Mouse (Mus musculus): Measurements from ENCODE around the gene Tmem39a. TPM values are rescaled to one million over a fixed set of nuclear protein-coding genes. Genes with fewer than 3 reads are reported as not detected.
A peak's percentile ranks its signal among the peaks of the same experiment; 100 is the strongest.

Gene Tmem39a
- polyA plus RNA-seq, 1 experiment from 2014 or later, result 42.4 TPM

DNA sequence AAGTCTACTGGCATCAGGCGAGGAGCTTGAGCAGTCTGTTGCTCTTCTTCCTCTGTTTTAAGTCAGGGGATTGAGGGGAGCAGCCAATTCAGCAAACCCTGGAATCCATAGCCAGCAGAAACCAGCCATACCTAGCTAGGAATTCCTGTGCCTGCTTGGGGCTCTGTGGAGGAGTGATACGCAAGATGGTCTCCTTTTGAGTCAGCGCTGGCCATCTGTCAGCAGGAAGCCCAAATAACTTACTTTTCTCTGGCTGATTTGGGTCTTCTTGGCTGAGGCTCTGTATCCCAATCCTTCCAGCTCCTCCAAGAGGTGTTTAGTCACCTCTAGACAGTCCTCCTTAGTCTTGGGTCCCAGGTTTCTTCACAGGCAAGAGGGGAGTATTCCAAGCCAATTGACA is 2.5 kb upstream of the Tmem39a start:
- peaks cover 59% of the 10 kb centered on the region for H3K27me3 ChIP-seq
- H3K27ac ChIP-seq, result no peak overlapping the region
- WGBS, result 81% methylated on average over 3 of the region's 3 CpGs

DNA sequence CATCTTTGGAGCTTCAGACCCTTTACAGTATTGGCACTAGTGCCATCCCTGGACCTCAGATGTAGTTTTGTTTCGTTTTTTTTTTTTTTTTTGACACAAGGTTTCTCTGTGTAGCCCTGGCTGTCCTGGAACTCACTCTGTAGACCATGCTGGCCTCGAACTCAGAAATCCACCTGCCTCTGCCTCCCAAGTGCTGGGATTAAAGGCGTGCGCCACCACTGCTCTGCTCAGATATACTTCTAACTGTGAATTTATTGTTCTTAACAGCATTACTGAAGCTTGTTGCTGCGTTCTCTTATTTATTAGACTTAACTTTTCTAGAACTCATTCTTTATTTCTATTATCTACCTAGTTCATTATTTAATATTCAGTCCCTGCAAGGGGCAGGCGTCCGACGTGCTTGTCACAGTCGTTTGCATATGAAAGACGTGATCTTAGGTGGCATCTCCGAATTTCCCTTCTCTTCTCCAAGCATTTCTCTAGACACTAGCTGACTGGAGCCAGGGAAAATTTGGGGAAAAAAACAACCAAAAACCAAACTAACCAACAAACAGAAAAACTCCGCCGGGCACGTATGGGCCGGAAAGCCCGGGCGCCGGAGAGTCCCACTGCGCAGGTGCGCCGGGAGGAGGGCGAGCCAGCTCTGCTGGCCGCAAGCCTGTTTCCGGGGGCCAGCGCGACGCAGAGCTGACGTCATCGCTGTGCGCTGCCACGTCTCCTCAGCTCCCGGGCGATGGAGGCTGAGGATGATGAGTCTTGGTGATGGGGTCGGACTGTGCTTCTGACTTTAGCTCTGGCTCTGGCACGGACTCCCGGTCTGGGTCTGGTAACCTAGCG is 3.9 kb downstream of the Tmem39a start:
- H3K9ac ChIP-seq, result peak overlapping the region; percentile 89
- H3K4me2 ChIP-seq, result peak overlapping the region; percentile 82
- H3K27me3 ChIP-seq, result peaks cover 18% of the 10 kb centered on the region
- peaks cover 25% of the 10 kb centered on the region for H3K4me1 ChIP-seq (replicated peaks)
- H3K4me3 ChIP-seq, result peak overlapping the region; percentile 92
- ATAC-seq (ENCODE audit: low FRiP score), result peak; percentile 97
- peaks cover 21% of the 10 kb centered on the region for H3K36me3 ChIP-seq
- WGBS, result 8% methylated on average over 37 of the region's 37 CpGs
- no peaks in the 10 kb centered on the region for H3K9me3 ChIP-seq
- peak overlapping the region; percentile 81 for H3K27ac ChIP-seq

More for the DNA sequence above, 2.5 kb upstream of the Tmem39a start:
- no peaks in the 10 kb centered on the region for H3K9me3 ChIP-seq
- H3K4me1 ChIP-seq (replicated peaks), result no peaks in the 10 kb centered on the region
- H3K9ac ChIP-seq, result no peak overlapping the region
- H3K4me3 ChIP-seq, result no peak overlapping the region
- no peak overlapping the region for H3K4me2 ChIP-seq
- H3K36me3 ChIP-seq, result no peaks in the 10 kb centered on the region
- no peak for ATAC-seq (ENCODE audit: low FRiP score)

DNA sequence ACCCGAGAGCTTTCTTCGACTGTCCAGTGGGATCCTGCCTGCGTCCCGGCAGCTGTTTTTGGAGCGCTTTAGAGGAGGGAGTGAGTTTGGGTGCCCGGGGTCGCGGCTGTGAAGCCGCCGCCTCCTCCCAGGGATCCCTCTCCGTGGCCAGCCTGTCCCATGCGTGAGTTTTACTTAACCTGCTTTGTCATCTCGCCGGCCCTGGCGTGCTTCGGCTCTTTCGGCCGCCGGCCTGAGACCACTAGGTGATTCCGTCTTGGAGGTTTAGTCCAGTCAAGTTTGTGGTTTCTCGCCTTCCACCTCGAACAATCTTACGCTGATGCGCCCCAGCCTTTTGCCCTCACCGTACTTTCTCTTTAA is 4.5 kb downstream of the Tmem39a start:
- peaks cover 25% of the 10 kb centered on the region for H3K4me1 ChIP-seq (replicated peaks)
- H3K4me3 ChIP-seq, result peak overlapping the region; percentile 92
- peaks cover 25% of the 10 kb centered on the region for H3K36me3 ChIP-seq
- 0% methylated on average over 25 of the region's 25 CpGs for WGBS
- H3K9me3 ChIP-seq, result no peaks in the 10 kb centered on the region
- peaks cover 18% of the 10 kb centered on the region for H3K27me3 ChIP-seq
- peak overlapping the region; percentile 82 for H3K4me2 ChIP-seq
- H3K27ac ChIP-seq, result peak overlapping the region; percentile 81
- peak overlapping the region; percentile 89 for H3K9ac ChIP-seq
- no peak; the same call in none of the 2 replicates for ATAC-seq (ENCODE audit: low FRiP score)

DNA sequence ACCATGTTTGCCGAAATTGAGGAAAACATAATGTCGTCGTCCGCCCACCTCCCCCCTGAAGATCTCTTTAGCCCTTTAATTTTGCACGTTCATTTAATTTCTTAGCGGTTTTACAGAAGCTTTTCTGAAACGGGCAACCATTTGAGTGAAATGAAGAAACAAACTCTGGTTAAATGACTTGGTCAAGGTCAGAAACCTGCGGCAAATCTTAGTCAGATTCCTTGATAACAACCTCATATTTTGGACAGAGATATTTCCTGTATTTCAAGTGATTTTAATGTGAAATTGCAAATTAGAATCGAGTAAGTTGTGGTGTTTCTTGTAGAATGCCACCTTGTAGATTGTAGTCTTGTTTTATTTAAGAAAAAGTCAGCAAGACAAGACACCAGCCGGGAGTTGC is 5.0 kb downstream of the Tmem39a start:
- Histone ChIP-seq H3K4me1 (replicated peaks) (peaks cover 25% of the 10 kb centered on the region), H3K27me3 (peaks cover 15% of the 10 kb centered on the region), H3K36me3 (peaks cover 31% of the 10 kb centered on the region), H3K4me2 (peak overlapping the region; percentile 82), H3K27ac (no peak overlapping the region), H3K9me3 (no peaks in the 10 kb centered on the region), H3K9ac (peak overlapping the region; percentile 89), H3K4me3 (peak overlapping the region; percentile 92)
- WGBS, result 40% methylated on average over 10 of the region's 10 CpGs
- ATAC-seq (ENCODE audit: low FRiP score), result no peak

DNA sequence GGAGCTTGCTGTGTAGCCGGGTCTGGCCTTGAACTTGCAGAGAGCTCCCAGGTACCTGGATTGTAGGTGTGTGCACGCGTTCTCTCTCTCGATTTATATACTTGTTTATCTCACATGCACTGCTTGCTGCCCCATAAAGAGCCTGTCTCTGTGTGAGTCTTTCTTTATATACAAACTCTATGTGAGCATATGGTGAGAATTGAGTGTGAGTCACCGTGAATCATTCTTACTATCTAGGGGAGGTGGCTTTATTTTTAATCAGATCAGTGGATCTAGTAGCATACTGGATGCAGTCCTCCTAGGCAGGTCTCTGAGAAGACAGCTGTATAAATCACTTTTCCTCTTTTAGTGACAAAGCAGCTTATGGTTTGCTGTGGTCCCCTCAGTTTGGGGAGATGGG is 9.7 kb downstream of the Tmem39a start:
- H3K27me3 ChIP-seq, result no peaks in the 10 kb centered on the region
- H3K4me1 ChIP-seq (replicated peaks), result peaks cover 24% of the 10 kb centered on the region
- no peak overlapping the region for H3K4me3 ChIP-seq
- ATAC-seq (ENCODE audit: low FRiP score), result no peak
- H3K27ac ChIP-seq, result no peak overlapping the region
- no peak overlapping the region for H3K9ac ChIP-seq
- H3K9me3 ChIP-seq, result no peaks in the 10 kb centered on the region
- H3K36me3 ChIP-seq, result peaks cover 68% of the 10 kb centered on the region
- over 99% methylated on average over 5 of the region's 5 CpGs for WGBS
- no peak overlapping the region for H3K4me2 ChIP-seq

DNA sequence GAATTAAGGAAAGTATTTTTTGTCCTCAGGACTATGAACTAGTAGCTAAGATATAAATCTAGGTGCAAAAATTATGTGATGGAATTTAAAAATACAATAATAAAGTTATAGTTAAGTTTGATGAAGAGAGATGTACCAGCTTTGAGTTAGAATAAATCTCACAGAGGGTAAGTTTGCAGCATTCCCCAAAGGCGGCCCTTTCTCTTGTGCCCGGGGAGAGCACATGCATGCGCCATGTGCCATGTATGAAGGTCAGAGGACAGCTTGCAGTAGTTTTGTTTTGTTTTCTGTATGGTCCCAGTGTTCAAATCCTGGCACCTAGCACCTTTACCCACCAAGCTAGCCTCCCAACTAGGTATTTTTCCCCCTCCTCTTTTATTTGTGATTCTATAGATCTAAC is 13.0 kb downstream of the Tmem39a start:
- H3K27ac ChIP-seq, result no peak overlapping the region
- no peaks in the 10 kb centered on the region for H3K9me3 ChIP-seq
- no peak overlapping the region for H3K4me2 ChIP-seq
- H3K4me1 ChIP-seq (replicated peaks), result no peaks in the 10 kb centered on the region
- no peak overlapping the region for H3K4me3 ChIP-seq
- H3K27me3 ChIP-seq, result no peaks in the 10 kb centered on the region
- H3K36me3 ChIP-seq, result peaks cover 72% of the 10 kb centered on the region
- 98% methylated on average over 3 of the region's 3 CpGs for WGBS
- H3K9ac ChIP-seq, result no peak overlapping the region
- no peak for ATAC-seq (ENCODE audit: low FRiP score)

DNA sequence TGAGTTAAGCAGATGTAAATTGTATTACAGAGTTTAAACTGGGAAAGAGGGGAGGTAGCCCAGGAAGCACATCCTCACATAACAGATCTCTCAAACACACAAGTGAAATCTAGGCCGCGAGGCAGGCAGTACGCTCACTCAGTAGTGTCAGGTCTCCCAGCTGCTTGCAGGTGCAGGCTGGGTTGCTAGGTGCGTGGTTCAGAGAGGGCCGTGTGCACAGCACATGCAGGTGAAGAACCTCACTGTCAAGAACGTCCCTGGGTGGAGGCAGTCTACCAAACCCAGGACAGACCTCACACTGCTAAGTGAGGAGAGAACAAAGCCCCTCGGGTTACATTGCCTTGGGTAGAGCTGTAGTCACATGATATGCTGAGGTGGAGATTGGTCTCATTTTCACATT is 26.3 kb downstream of the Tmem39a start:
- WGBS, result 94% methylated on average over 7 of the region's 7 CpGs
- no peaks in the 10 kb centered on the region for H3K4me1 ChIP-seq (replicated peaks)
- H3K9ac ChIP-seq, result no peak overlapping the region
- H3K9me3 ChIP-seq, result no peaks in the 10 kb centered on the region
- H3K27ac ChIP-seq, result no peak overlapping the region
- H3K27me3 ChIP-seq, result no peaks in the 10 kb centered on the region
- ATAC-seq (ENCODE audit: low FRiP score), result no peak
- no peak overlapping the region for H3K4me2 ChIP-seq
- peaks cover 81% of the 10 kb centered on the region for H3K36me3 ChIP-seq
- H3K4me3 ChIP-seq, result no peak overlapping the region

DNA sequence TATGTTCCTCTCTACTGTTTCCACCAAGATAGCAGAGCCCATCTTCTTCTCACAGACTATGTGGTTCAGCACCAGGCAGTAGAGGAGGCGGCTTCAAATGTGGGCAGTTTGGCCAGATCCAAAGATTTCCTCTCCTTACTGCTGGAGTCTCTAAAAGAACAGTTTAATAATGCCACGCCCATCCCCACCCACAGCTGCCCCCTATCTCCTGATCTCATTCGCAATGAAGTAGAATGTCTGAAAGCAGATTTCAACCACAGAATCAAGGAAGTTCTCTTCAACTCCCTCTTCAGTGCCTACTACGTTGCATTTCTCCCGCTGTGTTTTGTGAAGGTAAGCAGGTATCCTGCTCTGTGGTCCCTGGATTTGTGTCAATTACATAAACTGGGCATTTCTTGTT is 26.7 kb downstream of the Tmem39a start:
- no peak overlapping the region for H3K27ac ChIP-seq
- no peaks in the 10 kb centered on the region for H3K27me3 ChIP-seq
- 94% methylated on average over 5 of the region's 5 CpGs for WGBS
- H3K4me3 ChIP-seq, result no peak overlapping the region
- no peaks in the 10 kb centered on the region for H3K9me3 ChIP-seq
- no peak overlapping the region for H3K9ac ChIP-seq
- H3K4me1 ChIP-seq (replicated peaks), result no peaks in the 10 kb centered on the region
- H3K36me3 ChIP-seq, result peaks cover 86% of the 10 kb centered on the region
- H3K4me2 ChIP-seq, result no peak overlapping the region
- ATAC-seq (ENCODE audit: low FRiP score), result no peak

DNA sequence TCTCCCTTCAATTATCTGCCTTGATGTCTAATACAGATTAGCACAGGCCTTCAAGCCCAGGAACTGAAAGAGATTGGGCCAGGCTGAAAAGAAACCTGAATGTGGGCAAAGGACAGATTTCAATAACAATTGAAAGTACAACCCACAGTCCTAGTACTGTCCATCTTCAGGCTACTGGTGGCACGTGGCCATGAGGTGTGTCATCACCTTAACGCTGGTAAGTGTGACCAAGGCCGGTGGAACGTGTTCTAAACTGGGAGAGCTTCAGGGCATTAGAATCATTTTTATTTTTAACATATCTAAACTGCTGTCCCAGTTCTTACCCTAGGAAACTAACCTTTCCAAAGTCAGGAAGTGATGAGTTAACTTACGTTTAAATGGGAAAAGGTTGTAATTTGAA is 28.7 kb downstream of the Tmem39a start:
- H3K27me3 ChIP-seq, result no peaks in the 10 kb centered on the region
- no peak overlapping the region for H3K27ac ChIP-seq
- no peak overlapping the region for H3K4me3 ChIP-seq
- no peak overlapping the region for H3K4me2 ChIP-seq
- no peaks in the 10 kb centered on the region for H3K4me1 ChIP-seq (replicated peaks)
- H3K9me3 ChIP-seq, result no peaks in the 10 kb centered on the region
- 92% methylated on average over 5 of the region's 5 CpGs for WGBS
- no peak for ATAC-seq (ENCODE audit: low FRiP score)
- no peak overlapping the region for H3K9ac ChIP-seq
- H3K36me3 ChIP-seq, result peaks cover 90% of the 10 kb centered on the region

DNA sequence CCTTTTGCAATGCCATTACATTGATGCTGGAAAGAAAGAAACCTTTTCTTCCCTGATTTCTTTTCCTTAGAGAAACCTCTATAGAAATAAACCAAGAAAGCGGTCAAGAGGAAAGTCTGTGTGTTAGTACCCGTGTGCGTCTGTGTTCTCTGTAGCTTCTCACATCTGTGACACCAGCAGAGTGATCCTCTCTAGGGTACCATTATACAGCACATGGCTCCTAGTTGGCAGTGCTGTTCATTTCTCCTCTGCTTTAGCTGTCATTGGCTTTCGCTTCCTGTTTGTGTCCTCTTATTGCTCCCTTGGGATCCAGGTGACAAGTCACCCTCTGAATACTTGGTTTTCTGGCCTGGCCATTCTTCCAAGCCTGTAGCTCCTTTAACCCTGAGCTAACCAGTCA is 29.1 kb downstream of the Tmem39a start:
- 86% methylated on average over 4 of the region's 4 CpGs for WGBS
- no peak overlapping the region for H3K4me2 ChIP-seq
- no peak overlapping the region for H3K9ac ChIP-seq
- ATAC-seq (ENCODE audit: low FRiP score), result no peak
- H3K4me1 ChIP-seq (replicated peaks), result no peaks in the 10 kb centered on the region
- H3K4me3 ChIP-seq, result no peak overlapping the region
- H3K36me3 ChIP-seq, result peaks cover 91% of the 10 kb centered on the region
- H3K9me3 ChIP-seq, result no peaks in the 10 kb centered on the region
- H3K27ac ChIP-seq, result no peak overlapping the region
- H3K27me3 ChIP-seq, result no peaks in the 10 kb centered on the region

DNA sequence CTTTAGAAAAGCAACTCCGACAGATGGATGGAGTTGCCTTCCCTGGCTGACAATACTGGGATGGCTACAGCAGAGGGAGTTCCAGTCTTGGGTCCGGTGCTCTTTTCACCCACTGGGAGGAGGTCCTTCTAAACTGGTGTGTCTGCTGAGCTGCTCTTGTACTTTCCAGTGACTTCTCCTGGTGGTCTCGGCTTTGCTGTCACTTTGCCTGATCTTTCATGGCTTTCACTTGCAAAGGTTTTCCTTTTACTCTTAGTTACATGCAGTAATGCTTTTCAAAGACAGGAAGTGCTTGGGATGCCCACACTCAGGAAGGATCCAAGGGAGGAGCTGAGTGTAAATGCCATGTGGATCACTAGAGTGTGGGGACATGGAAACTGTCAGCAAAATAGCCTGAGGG is 33.0 kb downstream of the Tmem39a start:
- 87% methylated on average over 3 of the region's 3 CpGs for WGBS
- peaks cover 73% of the 10 kb centered on the region for H3K36me3 ChIP-seq

DNA sequence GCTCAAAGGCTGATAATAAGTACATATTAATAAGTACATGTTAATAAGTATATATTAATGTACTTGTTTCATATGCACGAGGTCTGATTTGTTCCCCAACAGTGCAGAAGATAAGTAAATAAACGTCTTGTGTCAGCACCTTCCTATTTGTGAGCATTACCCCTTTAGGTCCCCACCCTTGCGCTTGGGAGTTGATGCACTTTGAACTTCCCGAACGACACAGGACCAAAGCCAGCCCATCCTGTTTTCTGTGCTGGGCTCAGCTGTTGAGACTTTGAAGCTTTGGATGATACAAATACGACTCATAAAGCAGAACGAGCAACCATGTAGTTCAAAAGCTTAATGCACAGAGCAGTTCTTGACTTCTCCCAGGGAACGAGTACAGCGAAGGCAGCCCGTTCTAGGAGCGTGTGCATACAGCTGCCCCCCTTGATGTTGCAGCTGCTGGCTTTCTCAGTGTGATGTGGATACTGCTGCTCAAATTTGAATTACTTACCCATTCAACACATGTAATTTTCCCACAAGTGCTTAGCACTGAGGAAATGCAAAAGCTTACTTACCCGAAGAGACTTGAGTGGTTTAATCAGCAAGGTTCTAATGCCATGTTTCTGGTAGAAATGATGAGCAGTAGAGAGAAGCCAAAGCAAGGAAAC is 33.7 kb downstream of the Tmem39a start:
- 87% methylated on average over 12 of the region's 12 CpGs for WGBS
- H3K9ac ChIP-seq, result no peak overlapping the region
- H3K27ac ChIP-seq, result no peak overlapping the region
- no peak overlapping the region for H3K4me3 ChIP-seq
- no peaks in the 10 kb centered on the region for H3K27me3 ChIP-seq
- no peaks in the 10 kb centered on the region for H3K9me3 ChIP-seq
- no peak for ATAC-seq (ENCODE audit: low FRiP score)
- peaks cover 66% of the 10 kb centered on the region for H3K36me3 ChIP-seq
- H3K4me2 ChIP-seq, result no peak overlapping the region
- H3K4me1 ChIP-seq (replicated peaks), result no peaks in the 10 kb centered on the region

More for the DNA sequence above, 33.0 kb downstream of the Tmem39a start:
- H3K27me3 ChIP-seq, result no peaks in the 10 kb centered on the region
- H3K4me2 ChIP-seq, result no peak overlapping the region
- no peak overlapping the region for H3K9ac ChIP-seq
- H3K9me3 ChIP-seq, result no peaks in the 10 kb centered on the region
- no peaks in the 10 kb centered on the region for H3K4me1 ChIP-seq (replicated peaks)
- H3K27ac ChIP-seq, result no peak overlapping the region
- no peak overlapping the region for H3K4me3 ChIP-seq
- no peak for ATAC-seq (ENCODE audit: low FRiP score)

DNA sequence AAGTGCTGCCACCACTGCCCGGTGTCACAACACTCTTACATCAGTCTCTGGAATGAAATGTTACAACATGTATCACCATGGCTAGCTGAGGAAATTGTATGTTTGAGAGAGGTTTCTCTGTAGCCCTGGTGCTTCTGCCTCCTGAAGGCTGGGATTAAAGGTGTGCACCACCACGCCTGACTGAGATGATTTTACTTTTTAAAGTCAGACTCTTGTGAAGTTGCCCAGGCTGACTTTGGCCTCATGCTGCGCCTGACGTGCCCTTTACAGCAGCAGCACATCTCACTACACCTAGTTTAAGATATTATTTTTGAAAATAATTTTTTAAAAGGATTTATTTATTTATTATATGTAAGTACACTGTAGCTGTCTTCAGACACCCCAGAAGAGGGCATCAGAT is 34.4 kb downstream of the Tmem39a start:
- no peaks in the 10 kb centered on the region for H3K4me1 ChIP-seq (replicated peaks)
- ATAC-seq (ENCODE audit: low FRiP score), result no peak
- H3K4me3 ChIP-seq, result no peak overlapping the region
- H3K4me2 ChIP-seq, result no peak overlapping the region
- H3K9ac ChIP-seq, result no peak overlapping the region
- no peaks in the 10 kb centered on the region for H3K9me3 ChIP-seq
- H3K27me3 ChIP-seq, result no peaks in the 10 kb centered on the region
- H3K27ac ChIP-seq, result no peak overlapping the region
- H3K36me3 ChIP-seq, result peaks cover 58% of the 10 kb centered on the region
- WGBS, result 96% methylated on average over 4 of the region's 4 CpGs
